Mouse (Mus musculus) ES-E14 (cell line): Measurements from ENCODE around the gene Naif1.

Experiments
- CHD2 ChIP-seq: IDR thresholded peaks from 2 replicates; pipeline ENCODE4 v1.6.1; 2014; ENCODE audit warnings: mild to moderate bottlenecking, low read depth, low read length, inconsistent platforms
- HCFC1 ChIP-seq: IDR thresholded peaks from 2 replicates; pipeline ENCODE4 v1.6.1; 2012; ENCODE audit warnings: low read length, inconsistent platforms, borderline replicate concordance; ENCODE audit not compliant: insufficient read depth
- MAFK ChIP-seq: IDR thresholded peaks from 2 replicates; pipeline ENCODE4 v1.6.1; 2014; ENCODE audit warnings: mild to moderate bottlenecking, low read depth, low read length, inconsistent platforms; ENCODE audit not compliant: insufficient read depth
- ZC3H11A ChIP-seq: IDR thresholded peaks from 2 replicates; pipeline ENCODE4 v1.6.1; 2012; ENCODE audit warnings: low read depth, mild to moderate bottlenecking, inconsistent platforms, low read length, borderline replicate concordance
- ZNF384 ChIP-seq: IDR thresholded peaks from 2 replicates; pipeline ENCODE4 v1.6.1; 2012; ENCODE audit warnings: low read depth, low read length, inconsistent platforms

DNA sequence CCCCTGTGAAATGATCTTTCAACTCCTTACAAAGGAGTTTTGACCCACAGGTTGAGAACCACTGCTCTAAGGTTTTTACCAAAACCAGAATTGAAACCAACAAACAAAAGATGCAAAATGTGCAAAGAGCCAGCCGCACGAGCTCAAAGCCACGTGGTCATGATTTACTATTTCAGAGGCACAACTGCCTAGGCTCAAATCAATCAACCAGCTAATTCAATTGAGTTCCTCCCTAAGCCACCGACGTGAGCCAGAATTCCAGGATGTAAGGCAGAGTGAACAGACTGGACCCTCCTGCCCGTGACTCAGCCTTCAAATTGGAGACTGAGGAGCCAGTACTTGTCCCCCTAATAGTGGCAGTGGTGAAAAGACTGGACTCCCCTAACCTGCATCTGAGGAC is 11.1 kb upstream of the Naif1 start:
- no peak for TF ChIP-seq ZNF384
- TF ChIP-seq ZC3H11A, result no peak
- TF ChIP-seq CHD2, result no peak
- no peak for TF ChIP-seq HCFC1
- no peak for TF ChIP-seq MAFK
